Mouse (Mus musculus) gastrocnemius, postnatal 25 days (tissue): ENCODE data around the gene Srgap3. TPM values are rescaled to one million over a fixed set of nuclear protein-coding genes. Genes with fewer than 3 reads are reported as not detected.

Source experiments
- DNase-seq: peaks from one replicate; pipeline ENCODE4 v3.0.0; 2022
- total RNA-seq, 2 experiments: library from RNA; stranded (reverse); gene quantifications; 1 replicate in 1 of 2; 2 replicates in 1 of 2; pipeline ENCODE4 v1.2.3; 2021

The Srgap3 gene
- total RNA-seq, 2 experiments from 2014 or later = 1.8 to 2.1 TPM

DNA sequence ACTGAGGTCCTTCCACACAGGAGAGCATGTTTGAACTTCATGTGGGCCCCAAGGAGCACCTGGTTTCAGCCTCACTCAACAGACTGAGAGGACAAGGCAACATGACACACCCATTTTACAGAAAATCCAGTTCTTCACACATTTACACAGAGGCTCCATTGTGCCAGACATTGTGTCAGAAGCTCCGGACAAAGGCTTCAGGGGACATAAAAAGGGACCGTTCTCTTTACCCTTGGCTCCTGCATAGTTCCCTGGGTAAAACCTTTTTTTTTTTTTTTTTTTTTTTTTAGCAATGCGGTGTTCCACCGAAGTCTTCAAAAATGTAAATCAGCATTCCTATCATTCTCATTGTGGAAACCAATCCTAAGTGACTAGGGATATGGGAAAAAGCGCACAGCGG, 131.5 kb downstream of the Srgap3 start:
- no peak for DNase-seq

DNA sequence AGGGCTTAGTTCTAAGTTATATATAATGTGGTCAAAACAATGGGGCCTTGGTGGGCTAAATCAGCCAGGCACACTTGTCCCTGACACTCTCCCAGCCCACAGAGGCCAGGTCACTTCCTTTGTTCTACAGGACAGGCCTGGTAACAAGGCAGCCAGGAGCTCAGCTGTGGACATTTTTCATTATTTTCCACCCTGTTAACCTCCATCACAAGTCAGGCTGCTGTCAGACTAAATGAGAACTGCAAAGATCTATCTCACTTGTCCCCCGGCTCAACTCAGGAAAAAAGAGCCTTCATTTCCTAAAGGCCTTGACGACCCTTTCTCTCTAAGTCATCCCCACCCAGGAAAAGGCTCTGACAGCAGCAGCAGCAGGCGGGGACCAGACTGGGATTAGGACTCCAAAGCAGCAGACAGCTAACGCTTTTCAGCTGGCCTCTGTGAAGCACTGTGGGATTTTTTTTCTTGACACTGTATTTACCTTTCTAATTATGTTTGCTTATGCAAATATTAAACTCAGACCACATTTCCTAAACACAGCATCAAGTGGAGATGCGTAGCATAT, 132.5 kb downstream of the Srgap3 start:
- DNase-seq = no peak

DNA sequence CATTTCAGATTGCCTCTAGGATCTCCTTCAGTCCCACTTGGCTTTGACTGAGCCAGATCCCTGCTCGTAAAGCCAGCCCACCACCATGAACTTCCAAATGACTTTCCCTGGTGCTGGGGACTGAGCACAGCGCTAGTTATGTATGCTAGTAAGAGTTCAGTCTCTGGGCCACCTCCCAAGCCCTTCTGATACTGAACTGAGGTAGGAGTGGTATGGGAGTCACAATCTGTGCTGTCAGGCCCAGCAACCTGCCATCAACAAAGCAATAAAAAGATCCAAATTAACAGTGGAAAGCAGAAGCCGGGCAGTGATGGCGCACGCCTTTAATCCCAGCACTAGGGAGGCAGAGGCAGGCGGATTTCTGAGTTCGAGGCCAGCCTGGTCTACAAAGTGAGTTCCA, 134.2 kb downstream of the Srgap3 start:
- DNase-seq = no peak

GRCm38 (mm10) chr6:112810521-112810830, 136.6 kb downstream of the Srgap3 start:
- DNase-seq = no peak

- DNase-seq = no peak
These were observed 137.2 kb downstream of the Srgap3 start for GRCm38 (mm10) chr6:112809658-112810520.

DNA sequence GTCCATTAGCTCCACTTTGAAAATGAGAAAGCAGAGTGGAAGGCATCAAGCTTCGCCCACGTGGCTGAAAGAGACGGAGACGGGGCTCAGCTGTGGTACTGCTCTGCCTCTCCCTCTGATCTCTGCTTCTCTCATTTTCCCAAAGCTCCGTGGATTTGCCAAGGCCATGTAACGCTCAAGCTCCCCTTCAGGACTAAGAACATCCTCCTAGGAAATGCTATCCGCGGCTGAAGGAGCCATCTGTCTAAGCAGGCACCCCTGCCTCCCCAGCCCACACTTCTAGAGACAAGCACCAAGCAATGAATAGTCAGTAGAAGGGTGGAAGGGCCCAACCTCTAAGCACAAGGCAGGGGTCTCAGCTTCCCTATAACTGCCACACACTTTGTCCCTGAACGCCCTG, 138.3 kb downstream of the Srgap3 start:
- no peak for DNase-seq

DNA sequence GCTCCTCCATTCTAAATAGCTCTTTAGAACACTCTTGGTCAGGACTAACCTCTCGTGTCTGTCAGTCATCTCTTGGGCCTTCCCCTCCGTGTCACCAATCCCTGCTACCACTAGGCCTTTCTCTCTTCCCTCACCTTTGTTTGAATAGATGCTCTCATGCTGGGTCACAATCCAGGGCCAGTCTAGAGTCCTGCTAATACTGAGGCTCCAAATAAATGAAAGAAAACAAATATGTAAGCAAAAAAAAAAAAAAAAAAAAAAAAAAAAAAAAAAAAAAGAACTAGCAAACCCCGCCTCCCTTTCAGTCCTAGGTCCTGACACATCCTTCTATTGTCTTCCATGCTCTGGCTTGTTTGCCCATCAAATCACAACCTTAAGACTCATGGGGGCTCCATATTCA, 145.1 kb downstream of the Srgap3 start:
- no peak for DNase-seq

- no peak for DNase-seq
These were observed 148.7 kb downstream of the Srgap3 start for GRCm38 (mm10) chr6:112798378-112798777.

- no peak for DNase-seq
These were observed 150.5 kb downstream of the Srgap3 start for GRCm38 (mm10) chr6:112796607-112797006.

DNA sequence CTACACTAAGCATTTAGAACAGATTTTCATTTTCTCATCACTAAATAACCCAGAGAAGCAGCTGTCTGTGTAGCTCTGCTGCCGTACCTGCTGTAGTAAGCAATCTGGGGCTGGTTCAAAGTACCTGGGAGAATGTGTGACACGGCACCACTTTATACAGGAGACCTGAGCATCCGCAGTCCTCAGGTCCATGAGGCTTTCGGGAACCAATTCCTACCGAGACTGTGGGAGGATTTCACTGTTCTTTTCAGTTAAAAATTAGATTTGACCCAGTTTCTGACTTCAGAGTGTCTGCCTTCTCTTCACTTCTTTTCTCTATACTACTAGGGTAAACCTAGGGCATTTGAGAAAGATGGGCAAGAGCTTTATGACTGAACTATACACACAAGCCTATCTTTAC, 153.2 kb downstream of the Srgap3 start:
- no peak for DNase-seq

DNA sequence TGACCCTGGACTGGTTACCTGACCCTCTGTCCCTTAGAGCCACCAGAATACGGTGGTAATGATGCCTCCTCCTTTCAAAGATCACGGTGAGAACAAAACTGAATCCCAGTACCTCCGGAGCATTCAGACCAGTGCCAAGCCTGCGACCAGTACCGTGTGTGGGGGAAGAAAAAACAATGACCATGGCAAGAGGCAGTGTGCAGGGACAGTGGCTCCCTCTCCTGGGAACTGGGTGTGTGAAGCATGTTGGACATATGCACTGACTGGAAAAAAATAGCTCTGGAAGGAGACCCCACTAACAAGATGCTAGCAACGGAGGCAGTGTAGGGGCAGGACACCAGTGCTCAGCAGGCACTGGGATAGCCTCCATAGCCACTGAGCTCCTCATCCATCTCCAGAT, 157.2 kb downstream of the Srgap3 start:
- DNase-seq = no peak

DNA sequence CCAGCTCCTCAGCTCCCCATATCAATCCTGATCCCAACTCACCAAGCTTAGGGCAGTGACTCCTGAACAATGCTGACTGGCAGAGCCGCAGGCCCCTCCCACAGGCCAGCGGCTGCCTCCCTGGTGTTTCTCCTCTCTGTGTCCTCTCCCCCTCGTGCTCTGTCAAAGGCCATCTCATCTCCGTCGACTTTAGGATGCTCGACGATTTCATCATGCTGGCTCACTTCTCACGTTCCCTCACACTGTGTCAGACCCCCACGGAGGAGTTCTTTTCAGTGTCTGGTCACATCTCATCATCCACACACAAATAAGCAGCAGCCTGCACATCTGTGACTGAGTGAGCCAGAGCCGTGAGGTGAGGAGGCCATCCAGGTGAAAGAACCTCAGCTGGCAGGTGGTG, 158.4 kb downstream of the Srgap3 start:
- no peak for DNase-seq

GRCm38 (mm10) chr6:112788174-112788573, 158.9 kb downstream of the Srgap3 start:
- DNase-seq = no peak

DNA sequence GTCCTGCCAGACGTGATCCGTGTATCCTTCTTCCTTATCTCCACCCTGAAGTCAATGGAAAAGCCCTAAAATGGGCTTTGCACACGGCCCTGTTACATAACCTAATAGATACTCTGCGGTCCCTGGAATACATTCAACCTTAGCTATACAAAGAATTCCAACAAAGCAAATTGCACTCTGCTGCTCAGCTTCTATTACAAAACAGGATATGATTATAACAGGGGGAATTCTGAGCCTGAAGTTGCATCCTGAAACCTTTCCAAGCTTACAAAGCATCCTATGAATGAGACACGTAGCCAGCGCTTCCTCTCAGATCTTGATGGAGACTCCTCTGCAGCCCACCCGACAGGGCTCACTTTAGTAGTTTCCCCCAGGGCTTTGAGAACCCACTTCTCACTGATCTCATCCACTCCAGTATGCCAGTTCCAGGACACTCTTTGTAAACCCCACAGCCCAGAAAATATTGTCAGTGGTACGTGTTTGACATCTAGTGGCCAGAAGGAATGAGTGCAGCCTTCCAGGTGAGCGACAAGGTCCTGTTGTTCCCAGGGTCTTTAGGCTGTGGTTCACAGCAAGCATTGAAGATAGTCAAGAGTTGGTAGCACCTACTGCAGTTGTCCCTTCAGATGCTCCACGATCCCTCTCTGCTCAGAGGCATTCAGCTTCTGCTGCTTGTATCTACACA, 165.5 kb downstream of the Srgap3 start:
- DNase-seq = no peak

DNA sequence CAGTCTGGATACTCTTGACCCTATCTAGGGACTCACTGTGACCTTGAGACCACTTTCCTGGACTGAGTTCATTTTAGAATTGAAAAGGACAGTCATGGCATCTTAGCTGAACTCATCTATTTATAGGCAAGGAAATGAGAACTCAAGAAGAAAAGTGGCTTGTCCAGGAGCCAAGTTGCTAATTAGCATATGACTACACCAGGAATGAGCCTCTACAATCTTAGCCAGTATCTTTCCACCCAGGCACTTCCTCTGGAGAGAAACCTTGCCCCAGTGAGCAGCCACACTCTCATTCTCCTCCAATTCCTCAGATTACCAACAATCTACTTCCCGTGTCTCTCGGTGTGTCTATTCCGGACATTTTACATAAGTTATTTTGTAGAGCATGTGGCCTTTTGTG, 168.9 kb downstream of the Srgap3 start:
- no peak for DNase-seq

- no peak for DNase-seq
These were observed 170.3 kb downstream of the Srgap3 start for GRCm38 (mm10) chr6:112776718-112777117.

DNA sequence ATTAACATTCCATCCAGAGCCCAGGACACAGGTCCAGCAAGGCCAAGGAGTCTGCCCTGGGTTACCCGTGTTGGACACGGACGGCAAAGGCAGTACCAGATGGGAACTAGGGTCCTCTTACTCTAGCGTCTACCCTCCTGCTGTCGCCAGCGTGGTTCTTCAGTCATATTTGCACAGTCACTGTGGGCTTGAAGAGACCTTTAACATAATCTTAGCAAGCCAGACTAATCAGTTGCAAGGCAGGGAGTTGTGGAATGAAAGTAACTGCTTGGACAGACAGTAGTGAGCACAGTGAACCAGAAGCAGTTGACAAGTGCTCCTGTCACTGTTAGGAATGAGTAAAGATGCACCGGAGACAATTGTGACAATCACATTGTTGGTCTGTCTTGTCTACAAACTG, 173.3 kb downstream of the Srgap3 start:
- no peak for DNase-seq

- no peak for DNase-seq
These were observed 176.1 kb downstream of the Srgap3 start for GRCm38 (mm10) chr6:112770996-112771395.

DNA sequence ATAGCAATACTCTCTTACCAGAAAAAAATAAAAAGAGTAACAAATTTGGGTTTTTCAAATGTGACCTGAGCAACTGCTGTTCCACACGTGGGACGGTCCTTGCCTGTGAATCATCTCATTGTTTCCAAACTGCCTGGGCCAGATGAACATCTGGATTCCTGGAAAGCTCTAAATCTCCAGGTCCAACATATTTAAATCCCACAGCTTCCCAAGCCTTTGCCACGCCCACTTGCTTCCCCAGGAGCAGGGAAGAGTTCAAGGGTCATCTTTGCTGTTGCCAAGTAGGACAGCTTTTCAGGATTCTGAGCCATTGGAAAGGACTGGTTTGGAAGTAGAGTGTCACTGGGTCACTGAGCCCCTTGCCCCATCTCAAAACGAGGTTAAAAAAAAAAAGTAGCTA, 188.5 kb downstream of the Srgap3 start:
- DNase-seq = no peak

GRCm38 (mm10) chr6:112756866-112757265, 190.2 kb downstream of the Srgap3 start:
- no peak for DNase-seq

- no peak for DNase-seq
These were observed 192.1 kb downstream of the Srgap3 start for GRCm38 (mm10) chr6:112754994-112755393.

- no peak for DNase-seq
These were observed 194.5 kb downstream of the Srgap3 start for GRCm38 (mm10) chr6:112752517-112752916.

DNA sequence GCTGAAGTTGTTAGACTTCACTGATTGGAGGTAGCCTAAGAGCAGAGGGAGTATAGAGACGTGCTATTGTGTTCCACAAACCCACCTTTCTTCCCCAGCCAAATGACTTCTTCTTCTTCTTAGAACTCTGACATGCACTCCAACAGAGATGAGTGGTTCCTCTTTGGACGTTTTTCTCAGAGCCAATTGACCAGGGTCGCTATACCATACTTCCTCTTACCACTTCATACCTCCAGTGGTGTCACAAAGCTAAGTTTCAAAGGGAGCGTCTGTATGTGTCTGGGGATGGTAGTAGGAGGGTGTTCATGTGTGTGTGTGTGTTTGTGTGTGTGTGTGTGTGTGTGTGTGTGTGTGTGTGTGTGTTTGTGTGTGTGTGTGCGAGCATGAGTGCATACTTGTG, 195.1 kb downstream of the Srgap3 start:
- DNase-seq = no peak

DNA sequence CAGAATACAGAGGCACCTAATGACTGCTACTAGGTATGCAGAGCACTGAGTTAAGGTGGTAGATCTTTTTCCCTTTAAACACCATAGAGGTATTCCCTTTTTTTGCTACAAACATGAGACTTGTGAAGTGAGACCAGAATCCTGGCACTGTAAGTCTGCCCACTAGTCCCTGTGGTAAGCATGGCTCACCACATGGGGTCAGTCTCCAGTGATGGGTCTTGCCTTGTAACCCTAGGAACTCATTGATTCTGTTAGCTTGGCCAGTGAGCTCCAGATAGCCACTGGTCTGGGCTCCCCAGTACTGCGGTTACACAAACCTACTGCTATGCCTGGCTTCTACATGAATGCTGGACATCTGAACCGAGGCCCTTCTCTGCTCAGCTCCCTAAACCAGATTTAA, 204.8 kb downstream of the Srgap3 start:
- DNase-seq = no peak
